Mouse (Mus musculus): ENCODE measurements around the gene Tfrc.

The Tfrc gene

DNA sequence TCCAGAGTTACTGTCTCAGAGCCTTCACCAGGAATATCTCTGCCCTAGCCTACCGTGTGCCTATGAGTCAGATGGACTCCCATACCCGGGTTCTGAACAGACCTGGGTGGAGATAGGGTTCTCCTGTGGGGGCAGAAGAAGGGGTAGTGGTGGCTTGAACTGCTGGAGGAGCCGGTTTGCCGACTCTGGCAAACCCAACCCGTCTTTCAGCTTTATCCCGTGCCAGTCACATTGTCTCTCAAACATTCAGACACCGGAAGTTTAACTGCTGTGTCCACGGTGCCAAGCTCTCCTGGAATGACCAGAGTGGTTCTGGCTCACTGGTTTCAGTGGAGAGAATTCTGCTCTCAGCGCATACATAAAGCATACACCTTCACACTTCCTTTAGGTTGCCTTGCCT is 37.3 kb downstream of the Tfrc start:
- no peak for DNase-seq (ENCODE audit: low read depth, low spot score)

DNA sequence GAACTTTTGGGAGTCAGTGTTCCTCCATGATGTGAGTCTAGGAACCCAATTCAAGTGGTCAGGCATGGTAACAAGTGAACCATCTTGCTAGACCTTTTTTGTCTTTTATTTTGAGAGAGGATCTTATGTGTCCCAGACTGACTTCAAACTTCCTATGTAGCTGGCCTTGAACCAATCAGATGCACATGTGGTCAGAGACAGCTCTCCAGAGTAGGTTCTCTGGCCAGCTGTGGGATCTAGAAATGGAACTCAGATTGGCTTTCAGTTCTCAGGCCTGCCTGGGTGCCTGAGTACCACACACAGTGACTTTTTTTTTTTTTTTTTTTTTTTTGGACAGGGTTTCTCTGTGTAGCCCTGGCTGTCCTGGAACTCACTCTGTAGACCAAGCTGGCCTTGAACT is 39.0 kb downstream of the Tfrc start:
- DNase-seq (ENCODE audit: low read depth, low spot score) = no peak

DNA sequence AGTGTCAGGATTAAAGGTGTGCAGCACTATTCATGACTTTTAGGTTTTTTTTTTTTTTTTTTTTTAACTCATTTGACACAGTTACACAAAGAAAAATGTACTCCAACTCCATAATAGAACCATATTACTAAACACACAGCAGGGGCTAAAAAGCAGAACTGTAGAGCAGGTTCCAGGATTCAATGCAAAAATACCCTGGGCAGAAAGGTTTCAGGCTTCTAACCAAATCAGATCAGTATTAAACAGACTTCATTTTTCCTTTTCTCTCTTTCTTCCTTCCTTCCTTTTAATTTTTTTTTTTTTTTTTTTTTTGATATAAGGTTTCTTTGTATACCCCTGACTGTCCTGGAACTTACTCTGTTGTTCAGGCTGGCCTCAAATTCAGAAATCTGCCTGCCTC is 41.7 kb downstream of the Tfrc start:
- DNase-seq (ENCODE audit: low read depth, low spot score) = no peak

DNA sequence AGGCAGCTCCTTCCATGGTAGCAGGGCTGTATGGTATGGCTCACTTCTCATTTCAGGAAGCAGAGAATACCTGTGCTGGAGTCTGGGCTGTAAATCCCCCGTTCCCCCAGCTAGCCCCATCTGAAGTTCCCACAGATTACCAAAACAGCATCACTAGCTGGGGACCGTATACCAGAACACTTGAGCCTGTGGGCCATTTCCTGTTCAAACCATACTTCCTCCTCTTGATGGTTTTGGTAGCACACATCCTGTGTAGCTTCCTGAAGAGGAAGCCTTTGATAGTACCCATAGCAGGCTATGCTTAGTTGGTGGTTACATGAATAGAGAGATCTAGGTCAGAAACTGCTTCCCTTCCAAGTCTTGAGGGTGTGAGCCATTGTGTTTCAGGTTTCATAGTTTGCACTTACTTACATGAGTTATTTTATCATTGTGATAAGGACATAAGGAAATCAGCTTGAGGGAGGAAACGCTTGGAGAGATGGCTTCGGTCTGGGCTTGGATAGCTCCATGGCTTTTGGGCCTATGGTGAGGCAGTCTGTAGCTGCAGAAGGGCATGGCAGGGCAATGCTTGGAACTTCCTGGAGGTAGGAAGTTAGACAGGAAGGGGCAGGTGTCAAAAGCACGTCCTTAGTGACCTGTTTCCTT is 42.4 kb downstream of the Tfrc start:
- DNase-seq (ENCODE audit: low read depth, low spot score) = peak; percentile 90

DNA sequence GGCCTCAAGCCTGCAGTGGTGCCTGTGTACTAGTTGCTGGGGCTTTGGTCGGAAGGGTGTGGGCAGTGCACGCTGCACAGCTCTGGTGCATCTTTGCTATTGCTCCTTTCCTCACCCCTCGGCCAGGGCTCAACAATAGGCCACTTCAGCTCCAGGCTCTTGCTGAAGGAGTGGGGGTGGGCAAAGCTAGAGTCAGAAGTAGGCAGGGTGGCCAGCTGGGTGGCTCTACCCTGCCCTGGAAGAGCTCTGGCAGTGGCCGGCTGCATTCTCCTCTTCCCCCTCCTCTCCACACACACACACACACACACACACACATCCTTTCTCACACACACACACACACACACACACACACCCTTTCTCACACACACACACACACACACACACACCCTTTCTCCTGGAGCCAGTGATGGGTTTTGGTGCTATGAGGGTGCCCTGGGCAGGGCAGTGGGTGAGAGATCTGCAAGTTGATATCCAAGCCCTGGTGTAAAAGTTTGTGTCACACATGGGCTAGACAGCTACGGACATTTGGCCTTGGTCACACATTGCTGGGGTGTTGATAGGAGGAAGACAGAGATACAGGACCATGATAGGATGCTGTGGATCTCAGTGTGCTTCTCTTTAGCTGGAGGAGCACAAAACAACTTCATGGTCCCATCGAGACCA is 45.5 kb downstream of the Tfrc start:
- no peak for DNase-seq (ENCODE audit: low read depth, low spot score)

DNA sequence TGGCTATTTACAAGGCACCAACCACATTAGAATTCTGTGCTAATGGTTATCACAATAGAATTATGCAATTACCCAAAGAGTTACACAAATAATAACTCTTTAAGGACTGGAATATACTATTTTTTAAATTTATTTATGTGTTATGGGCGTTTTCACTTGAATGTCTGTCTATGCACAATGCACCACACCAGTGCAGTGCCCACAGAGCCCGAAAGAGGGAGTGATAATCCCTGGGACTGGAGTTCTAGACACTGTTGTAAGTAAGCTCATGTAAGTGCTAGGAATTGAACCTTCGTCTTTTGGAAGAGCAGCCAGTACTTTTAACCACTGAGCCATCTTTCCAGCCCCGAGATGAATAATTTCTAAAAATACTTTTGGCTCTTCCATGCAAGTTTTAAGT is 46.8 kb downstream of the Tfrc start:
- no peak for DNase-seq (ENCODE audit: low read depth, low spot score)

DNA sequence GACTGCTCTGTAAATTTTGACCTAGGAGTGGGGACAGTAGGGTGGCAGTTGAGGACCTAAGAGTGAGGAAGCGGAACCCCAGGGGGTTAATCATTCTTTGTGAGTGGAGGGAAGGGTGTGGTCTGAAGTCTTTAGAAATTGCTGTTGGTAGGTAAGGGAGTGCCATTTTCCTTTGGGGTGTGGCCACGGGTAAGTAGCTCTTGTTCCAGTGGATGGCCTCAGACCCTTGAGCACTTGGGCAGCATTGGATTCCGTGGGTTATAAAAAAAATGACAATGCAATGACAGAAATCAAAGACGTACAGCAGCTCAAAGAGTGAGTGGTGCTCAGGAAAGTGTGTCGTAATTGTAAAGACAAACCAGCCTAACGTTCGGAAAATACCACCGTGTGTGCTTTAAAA is 47.6 kb downstream of the Tfrc start:
- DNase-seq (ENCODE audit: low read depth, low spot score) = no peak

DNA sequence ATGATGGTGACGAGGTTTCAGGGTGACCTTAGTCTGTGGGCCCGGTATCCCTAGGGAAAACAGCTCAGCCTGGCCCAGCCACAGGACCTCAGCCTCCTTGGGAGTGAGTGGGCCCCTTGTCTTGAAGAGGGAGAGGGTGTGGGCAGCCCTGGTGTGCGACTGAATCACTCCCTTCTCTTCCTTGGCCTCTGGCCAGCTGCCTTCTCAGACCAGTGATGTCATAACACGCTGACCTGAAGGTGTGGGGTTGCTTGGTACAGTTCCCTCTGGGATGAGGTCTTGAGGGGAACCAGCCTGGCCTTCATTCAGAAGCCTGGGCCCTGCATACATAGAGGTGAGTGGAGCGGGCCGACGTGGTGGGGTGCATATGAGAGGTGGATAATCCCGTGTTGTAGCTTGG is 48.1 kb downstream of the Tfrc start:
- no peak for DNase-seq (ENCODE audit: low read depth, low spot score)

DNA sequence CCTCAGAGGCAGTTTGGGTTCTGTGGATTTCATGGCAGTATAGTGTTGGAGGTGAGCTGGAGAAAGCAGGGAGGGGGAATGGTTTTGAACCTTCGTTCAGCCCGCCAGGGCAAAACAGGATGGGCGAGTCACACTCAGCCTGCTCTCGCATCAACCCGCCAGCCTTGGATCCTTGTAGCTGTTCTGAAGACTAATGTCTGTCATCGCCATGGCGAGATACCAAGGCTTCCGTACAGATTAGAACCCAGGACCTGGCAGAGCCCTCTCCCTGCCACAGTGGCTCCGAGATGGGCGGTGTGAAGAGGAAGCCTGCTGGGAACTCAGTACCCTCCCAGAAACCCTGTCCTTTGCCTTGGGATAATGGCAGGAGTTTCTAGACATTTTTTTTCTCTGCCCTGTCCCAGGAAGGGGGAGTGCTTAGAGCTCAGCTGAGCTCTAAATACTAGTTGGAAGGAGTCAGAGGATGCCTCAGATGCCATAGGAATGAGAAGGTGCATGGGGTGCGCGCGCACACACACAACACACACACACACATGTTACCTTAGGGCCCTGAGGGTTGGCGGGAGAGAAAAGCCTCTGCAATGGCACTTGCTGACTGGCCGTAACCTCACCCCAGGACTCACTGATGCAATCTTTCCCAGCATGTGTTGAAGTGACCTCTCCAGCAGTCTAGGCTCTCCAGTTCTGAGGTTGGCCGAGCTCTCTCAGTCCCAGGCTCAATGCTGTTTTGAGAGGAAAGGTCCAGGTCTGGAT is 49.0 kb downstream of the Tfrc start:
- DNase-seq (ENCODE audit: low read depth, low spot score) = no peak

DNA sequence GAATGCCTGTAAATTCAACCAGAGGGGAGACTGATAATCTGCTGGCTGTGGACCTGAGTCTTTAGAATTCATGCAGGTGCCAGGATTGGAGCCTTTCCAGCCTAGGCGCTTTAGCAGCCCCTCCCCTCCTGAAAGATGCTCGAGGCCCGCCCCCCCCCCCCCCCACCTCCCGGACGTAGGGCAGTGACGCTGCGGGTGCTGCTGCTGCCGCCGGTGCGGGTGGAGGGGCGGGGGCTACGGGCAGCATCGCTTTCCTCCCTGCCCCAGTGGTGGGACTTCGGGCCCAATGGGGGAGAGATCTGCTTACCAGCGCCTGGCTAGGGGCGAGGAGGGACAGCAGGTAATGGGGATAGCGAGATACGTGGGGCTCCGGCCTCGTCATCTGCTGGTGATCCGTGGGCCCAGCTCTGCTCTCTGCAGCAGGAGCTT is 50.0 kb downstream of the Tfrc start:
- DNase-seq (ENCODE audit: low read depth, low spot score) = peak; percentile 68

DNA sequence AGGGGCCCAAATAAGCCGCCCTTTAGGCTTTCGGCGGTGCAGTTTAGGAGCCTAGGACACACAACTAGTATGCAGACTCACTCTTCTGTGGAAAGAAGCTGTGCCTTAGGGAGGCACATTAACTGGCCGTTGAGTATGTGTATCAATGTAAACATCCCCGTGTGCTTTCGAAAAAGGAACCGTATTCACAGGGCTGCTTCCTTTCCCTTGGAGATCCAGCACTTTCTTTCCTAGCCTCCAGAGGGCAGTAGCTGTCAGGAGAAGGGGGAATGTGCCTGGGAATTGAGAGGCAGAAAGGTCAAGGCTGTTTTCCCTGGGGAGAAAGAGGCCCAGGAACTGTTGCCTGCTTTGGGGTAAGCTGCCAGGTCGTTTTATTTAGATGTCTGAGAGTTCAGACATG is 50.7 kb downstream of the Tfrc start:
- DNase-seq (ENCODE audit: low read depth, low spot score) = no peak

DNA sequence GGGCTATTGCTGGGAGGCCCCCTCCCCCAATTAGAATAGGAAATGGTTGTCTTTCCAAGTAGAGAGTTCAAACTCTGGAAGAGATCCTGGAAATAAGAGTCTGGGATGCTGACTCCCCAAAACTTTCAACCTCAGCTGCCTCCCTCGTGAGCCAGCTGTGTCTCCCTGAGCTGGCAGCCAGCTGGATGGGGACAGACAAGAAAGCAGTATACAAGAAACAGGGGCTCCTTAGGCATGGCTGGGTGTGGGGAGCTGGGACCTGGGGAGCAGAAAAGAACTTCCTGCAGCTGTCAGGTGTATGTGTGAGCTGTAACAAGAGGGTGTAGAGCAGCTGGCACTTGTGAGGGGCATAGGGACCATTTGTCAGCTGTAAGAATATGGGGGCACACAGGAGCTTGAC is 51.4 kb downstream of the Tfrc start:
- no peak for DNase-seq (ENCODE audit: low read depth, low spot score)

DNA sequence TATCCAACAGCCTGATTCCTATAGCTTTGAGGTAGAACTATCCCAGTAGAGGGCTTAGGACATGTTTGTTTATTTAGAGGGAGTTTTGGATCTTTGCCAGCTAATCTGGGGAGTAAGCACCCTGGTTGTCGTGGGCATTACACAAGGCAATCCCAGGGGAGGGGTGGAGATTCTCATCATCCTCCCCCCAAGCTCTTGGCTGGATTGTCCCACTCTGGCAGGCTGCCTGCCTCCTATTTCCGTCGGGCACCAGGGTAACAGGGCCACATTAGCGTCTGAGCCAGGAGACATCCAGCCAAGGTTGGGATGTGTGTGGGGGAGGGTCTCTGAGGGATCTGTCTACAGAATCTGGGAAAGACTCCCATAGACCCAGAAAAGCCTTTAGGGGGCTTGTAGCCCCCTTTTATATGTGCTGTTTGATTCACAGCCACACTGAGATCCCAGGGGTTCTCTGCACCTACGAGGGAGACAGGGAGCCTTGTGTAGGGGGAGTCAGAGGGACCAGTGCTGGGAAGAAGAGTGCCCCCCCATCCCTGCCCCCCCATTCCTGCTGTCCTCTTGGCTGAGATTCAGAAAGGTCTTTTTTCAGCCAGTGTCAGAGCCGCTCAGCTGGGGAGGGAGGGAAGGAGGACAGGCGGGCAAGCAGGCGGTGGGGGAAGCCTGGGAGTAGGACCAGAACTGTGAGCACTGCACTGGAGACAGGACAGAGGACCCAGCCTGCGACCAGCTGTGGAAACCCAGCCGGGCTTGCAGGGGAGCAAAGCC is 52.0 kb downstream of the Tfrc start:
- DNase-seq (ENCODE audit: low read depth, low spot score) = no peak

DNA sequence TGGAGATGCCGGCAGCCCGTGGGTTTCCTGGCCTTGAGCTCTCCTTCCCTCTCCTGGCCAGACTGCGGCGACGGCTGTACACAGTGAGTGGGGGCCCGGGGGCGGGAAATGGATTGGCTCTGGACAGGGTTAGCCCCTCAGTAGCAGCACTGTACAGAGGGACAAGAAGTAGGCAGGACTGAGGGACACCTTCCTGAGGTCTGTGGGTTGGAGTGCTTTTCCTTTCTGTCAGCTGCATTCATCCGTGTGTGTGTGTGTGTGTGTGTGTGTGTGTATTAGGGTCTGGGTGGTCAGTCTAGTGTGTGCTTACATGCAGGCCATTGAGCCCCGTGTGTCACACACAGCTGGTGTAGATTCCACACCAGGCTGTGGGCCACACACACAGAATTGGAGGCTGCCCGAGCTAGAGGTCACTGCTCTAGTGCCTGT is 52.8 kb downstream of the Tfrc start:
- no peak for DNase-seq (ENCODE audit: low read depth, low spot score)

DNA sequence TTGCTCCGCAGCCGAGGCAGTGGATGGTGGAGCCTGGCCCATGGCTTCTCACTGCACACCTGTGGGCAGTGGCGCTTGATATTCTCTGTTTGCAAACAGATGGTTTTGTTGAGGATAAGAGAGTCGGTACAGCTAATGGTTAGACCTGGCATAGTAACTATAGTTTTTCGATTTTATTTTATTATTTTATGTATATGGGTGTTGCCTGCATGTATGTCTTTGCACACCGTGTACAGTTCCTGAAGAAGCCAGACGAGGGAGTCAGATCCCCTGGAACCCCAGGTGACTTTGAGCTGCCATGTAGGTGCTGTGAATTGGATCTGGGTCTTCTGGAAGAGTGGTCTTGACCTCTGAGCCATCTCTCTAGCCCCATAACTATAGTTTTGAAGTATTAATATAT is 53.7 kb downstream of the Tfrc start:
- DNase-seq (ENCODE audit: low read depth, low spot score) = no peak

DNA sequence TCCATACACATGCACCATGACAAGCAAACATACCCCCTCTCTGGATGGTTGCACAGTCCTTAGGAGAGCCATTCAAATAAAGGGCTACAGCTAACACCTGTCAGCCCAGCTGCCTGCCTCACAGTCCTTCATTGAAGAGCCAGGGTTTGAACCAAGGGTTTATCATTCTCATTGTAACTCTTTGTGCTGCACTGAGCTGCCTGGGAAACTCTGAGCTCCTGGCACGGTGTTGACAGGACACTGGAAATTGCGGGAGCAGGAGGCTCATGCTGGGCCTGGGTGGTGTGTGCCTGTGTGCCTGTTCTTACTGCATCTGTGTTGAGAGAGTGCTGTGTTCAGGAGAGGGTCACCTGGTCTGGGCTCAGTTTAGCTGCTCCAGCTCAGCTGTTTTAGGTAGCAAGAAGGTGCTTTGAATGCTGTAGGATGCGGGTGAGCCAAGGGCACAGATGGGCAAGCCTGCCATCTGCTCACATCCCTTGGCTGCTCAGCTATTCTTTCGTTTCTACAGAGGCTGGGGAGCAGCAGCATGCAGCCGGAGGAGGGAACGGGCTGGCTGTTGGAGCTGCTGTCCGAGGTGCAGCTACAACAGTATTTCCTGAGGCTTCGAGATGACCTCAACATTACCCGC is 54.6 kb downstream of the Tfrc start:
- no peak for DNase-seq (ENCODE audit: low read depth, low spot score)

DNA sequence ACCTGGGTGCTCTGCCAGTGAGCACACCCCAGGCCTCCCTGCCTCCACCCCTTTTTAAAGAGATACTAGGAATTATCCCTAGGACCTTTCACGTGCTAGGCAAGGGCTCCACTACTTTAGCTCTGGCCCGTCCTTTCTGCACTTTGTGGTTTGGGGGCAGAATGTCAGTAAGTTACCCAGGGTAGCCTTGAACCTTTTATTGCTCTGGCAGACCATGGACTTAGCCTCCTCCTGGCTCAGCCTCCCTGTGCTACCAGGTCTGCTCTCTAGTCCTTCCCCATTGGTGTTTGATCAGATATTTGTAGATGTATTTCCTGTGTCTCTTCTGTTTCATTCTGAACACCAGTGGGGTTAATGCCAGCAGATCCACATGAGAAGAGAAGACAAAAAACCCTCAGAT is 55.5 kb downstream of the Tfrc start:
- no peak for DNase-seq (ENCODE audit: low read depth, low spot score)

DNA sequence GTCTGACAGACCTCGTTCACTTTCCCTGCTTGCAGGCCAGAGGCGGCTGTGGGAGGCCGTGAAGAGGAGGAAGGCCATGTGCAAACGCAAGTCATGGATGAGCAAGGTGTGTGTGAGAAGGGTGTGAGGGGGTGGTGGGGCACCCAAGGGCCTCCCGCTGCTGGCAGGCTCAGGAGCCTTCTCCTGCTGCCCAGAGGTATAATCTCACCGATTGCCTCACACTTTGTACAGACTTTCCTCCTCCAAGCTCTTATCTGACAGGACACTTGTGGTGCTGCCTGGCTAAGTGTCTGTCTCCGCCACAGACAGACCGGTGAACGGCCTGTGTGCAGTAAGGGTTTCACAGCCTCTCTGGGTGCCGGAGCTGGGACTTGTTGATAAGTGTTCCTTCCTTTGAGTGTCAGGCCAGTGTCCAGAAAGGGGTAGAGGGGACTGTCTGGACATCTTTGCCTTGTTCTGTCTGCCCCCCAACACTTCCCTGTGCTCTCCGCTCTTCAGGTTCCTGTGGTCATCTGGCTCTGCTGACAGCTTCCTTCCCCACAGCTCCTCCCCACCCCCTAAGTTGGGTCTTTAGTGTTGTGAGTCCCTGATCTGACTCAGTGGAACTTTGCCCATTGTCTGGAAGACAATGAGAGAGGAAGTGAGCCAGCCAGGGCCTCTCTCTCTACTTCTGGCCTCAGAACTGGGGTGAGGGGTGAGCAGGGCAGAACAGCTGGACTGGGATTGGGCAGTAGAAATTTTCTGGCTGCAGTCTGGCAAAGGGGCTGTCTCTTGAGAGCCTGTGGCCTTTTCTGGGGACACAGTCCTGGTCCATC is 57.3 kb downstream of the Tfrc start:
- DNase-seq (ENCODE audit: low read depth, low spot score) = no peak

DNA sequence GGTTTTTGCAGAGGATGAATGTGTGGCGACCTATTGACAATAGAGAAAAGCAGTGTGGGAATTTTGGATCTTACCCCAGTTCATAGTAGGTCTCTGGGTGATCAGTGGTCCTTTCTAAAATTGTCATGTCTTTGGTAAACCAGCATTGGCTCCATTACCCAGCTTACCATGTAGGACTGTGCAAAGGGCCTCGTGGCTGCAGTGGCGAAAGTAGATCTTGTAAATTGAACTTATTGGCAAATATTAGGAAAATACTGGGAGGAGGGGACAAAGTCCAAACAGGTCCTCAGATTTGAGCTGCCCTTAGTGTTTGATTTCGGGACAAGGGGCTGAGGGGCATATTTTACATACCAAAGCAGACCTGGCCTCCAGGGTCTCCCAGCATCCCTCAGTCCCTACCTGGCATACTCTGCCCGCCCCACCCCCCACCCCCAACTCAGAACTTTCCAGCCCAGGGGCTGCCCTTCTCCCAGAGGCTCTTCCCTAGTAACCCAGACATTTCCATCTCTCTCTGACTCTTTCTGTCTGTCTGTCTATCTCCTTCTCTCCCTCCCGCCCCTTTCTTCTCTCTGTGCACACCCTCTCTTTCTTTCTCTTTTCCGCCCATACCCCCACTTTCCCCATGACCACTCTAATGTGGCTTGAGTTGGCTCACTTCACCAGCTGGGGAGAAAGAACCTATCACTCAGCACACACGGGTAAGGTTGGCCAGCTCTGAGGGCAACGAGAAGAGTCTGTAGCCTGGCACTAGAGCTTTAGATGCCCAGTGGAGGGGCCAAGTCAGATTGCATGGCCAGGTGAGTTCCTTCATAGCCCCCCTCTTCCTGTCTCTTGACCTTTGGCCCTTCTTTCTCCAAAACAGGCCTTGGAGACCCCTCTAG is 58.2 kb downstream of the Tfrc start:
- no peak for DNase-seq (ENCODE audit: low read depth, low spot score)

DNA sequence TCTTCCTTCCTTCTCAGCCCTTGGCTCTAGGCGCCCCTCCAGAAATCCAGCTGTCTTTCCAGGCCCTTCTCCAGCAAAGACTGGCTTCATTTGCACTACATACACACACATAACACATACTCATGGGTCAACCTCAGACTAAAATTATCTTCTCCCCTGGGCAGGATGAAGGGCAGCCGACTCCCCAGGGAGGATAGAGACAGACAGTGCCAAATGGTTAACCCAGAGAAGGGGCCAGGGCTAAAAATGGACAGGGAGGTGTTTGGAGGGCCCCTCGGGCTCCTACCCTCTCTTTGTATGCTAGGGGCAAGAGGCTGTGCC is 58.8 kb downstream of the Tfrc start:
- DNase-seq (ENCODE audit: low read depth, low spot score) = no peak

Measured in CD4-positive helper T cell, adult 2 months (primary cell).